Mouse (Mus musculus): Measurements from ENCODE around the gene Rassf5. TPM values are rescaled to one million over a fixed set of nuclear protein-coding genes. Genes with fewer than 3 reads are reported as not detected.

The Rassf5 gene
- polyA plus RNA-seq, 1 experiment, result 2.3 TPM

DNA sequence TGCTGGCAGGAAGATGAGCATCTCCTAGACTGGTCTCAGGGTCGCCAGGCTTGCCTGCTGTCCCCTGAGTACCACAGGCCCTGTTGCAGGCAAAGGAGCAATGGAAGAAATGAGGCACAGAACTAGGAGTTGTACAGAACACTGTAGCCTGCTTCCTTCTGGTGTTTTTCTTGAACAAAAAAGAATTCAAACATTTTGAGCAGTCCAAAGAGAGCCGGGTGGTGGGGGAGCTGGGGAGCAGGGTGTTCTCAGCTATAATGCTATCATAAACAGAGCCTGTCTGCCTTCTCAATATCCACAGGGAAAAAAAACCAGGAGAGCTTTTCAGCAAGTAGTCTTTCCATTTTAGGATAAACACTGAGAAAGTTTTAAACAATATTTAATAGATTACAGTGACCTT, 49.0 kb downstream of the Rassf5 start:
- no peak for TF ChIP-seq FOSL1 (IDR thresholded peaks at IDR 0.05; ENCODE audit: insufficient read depth, low read length, poor library complexity, severe bottlenecking)
- TF ChIP-seq MYOG (IDR thresholded peaks at IDR 0.05; ENCODE audit: control insufficient read depth, extremely low read depth, insufficient read length), result no peak
- no peak for TF ChIP-seq MYOD1 (IDR thresholded peaks at IDR 0.05; ENCODE audit: control insufficient read depth, insufficient read length, low read depth)
- TF ChIP-seq MAX (IDR thresholded peaks at IDR 0.05), result no peak
- no peak for TF ChIP-seq USF1 (IDR thresholded peaks at IDR 0.05; ENCODE audit: low read depth)
- TF ChIP-seq CTCF (IDR thresholded peaks at IDR 0.05; ENCODE audit: control insufficient read depth, insufficient read depth, insufficient read length), result no peak
- no peak for TF ChIP-seq CEBPB (IDR thresholded peaks at IDR 0.05; ENCODE audit: low read depth)
- Histone ChIP-seq H3ac (ENCODE audit: control insufficient read depth, insufficient read length, low read depth) (no peak overlapping the region), H3K79me2 (ENCODE audit: control insufficient read depth, insufficient read depth) (no peaks in the 10 kb centered on the region), H3K4me3 (ENCODE audit: insufficient read depth, poor library complexity, severe bottlenecking) (no peak overlapping the region), H3K36me3 (ENCODE audit: control insufficient read depth, insufficient read depth) (no peaks in the 10 kb centered on the region), H3K27me3 (ENCODE audit: control insufficient read depth, insufficient read depth, insufficient read length) (no peaks in the 10 kb centered on the region), H3K79me3 (ENCODE audit: low read depth) (no peaks in the 10 kb centered on the region)

DNA sequence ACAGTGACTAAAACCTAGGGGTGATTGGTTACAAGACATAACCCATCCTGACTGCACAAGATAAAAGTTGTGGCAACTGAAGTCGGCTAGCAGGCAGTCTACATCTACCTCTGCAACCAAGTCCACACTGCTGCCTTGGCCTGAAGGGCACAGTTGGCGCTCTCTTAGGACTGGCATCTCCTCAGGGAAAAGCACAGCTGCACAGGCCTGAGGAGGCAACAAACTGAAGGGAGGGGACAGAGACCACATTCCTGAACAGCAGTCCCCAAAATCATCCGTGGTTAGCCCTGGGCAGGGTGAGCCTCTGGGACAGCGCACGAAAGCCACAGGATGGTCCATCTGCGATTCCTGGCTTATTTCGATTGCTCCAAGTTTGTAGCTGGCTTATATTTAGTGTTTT, 49.4 kb downstream of the Rassf5 start:
- TF ChIP-seq CTCF (IDR thresholded peaks at IDR 0.05; ENCODE audit: control insufficient read depth, insufficient read depth, insufficient read length) (no peak), FOSL1 (IDR thresholded peaks at IDR 0.05; ENCODE audit: insufficient read depth, low read length, poor library complexity, severe bottlenecking) (no peak), USF1 (IDR thresholded peaks at IDR 0.05; ENCODE audit: low read depth) (no peak), CEBPB (IDR thresholded peaks at IDR 0.05; ENCODE audit: low read depth) (no peak), MYOG (IDR thresholded peaks at IDR 0.05; ENCODE audit: control insufficient read depth, extremely low read depth, insufficient read length) (no peak), MYOD1 (IDR thresholded peaks at IDR 0.05; ENCODE audit: control insufficient read depth, insufficient read length, low read depth) (no peak), MAX (IDR thresholded peaks at IDR 0.05) (no peak)
- no peaks in the 10 kb centered on the region for H3K79me2 ChIP-seq (ENCODE audit: control insufficient read depth, insufficient read depth)
- no peaks in the 10 kb centered on the region for H3K79me3 ChIP-seq (ENCODE audit: low read depth)
- H3K27me3 ChIP-seq (ENCODE audit: control insufficient read depth, insufficient read depth, insufficient read length), result no peaks in the 10 kb centered on the region
- no peaks in the 10 kb centered on the region for H3K36me3 ChIP-seq (ENCODE audit: control insufficient read depth, insufficient read depth)
- no peak overlapping the region for H3ac ChIP-seq (ENCODE audit: control insufficient read depth, insufficient read length, low read depth)
- H3K4me3 ChIP-seq (ENCODE audit: insufficient read depth, poor library complexity, severe bottlenecking), result no peak overlapping the region

DNA sequence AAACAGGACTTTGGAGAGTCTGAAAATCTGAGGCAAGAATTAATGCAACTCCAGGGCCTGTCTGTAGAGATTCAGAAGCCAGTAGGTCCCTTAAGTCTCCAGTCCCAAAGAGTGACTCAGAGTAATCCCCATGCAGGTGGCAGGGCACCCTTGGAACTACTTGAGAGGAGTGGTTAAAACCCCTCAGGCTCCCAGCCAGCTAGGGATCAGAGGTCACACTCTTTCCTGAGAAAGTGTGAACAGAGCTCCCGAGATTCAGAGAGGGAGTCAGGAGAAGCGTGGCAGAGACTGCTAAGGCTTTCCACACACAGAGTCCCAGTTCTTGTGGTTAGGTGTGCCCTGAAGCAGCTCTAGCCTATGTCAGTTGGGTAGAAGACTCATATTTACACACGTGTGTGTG, 51.3 kb downstream of the Rassf5 start:
- Histone ChIP-seq H3K79me3 (ENCODE audit: low read depth) (no peaks in the 10 kb centered on the region), H3K36me3 (ENCODE audit: control insufficient read depth, insufficient read depth) (no peaks in the 10 kb centered on the region), H3K4me3 (ENCODE audit: insufficient read depth, poor library complexity, severe bottlenecking) (no peak overlapping the region), H3ac (ENCODE audit: control insufficient read depth, insufficient read length, low read depth) (no peak overlapping the region), H3K27me3 (ENCODE audit: control insufficient read depth, insufficient read depth, insufficient read length) (no peaks in the 10 kb centered on the region), H3K79me2 (ENCODE audit: control insufficient read depth, insufficient read depth) (no peaks in the 10 kb centered on the region)
- no peak for TF ChIP-seq FOSL1 (IDR thresholded peaks at IDR 0.05; ENCODE audit: insufficient read depth, low read length, poor library complexity, severe bottlenecking)
- no peak for TF ChIP-seq USF1 (IDR thresholded peaks at IDR 0.05; ENCODE audit: low read depth)
- TF ChIP-seq MAX (IDR thresholded peaks at IDR 0.05), result no peak
- TF ChIP-seq CTCF (IDR thresholded peaks at IDR 0.05; ENCODE audit: control insufficient read depth, insufficient read depth, insufficient read length), result no peak
- no peak for TF ChIP-seq MYOD1 (IDR thresholded peaks at IDR 0.05; ENCODE audit: control insufficient read depth, insufficient read length, low read depth)
- no peak for TF ChIP-seq MYOG (IDR thresholded peaks at IDR 0.05; ENCODE audit: control insufficient read depth, extremely low read depth, insufficient read length)
- TF ChIP-seq CEBPB (IDR thresholded peaks at IDR 0.05; ENCODE audit: low read depth), result no peak

DNA sequence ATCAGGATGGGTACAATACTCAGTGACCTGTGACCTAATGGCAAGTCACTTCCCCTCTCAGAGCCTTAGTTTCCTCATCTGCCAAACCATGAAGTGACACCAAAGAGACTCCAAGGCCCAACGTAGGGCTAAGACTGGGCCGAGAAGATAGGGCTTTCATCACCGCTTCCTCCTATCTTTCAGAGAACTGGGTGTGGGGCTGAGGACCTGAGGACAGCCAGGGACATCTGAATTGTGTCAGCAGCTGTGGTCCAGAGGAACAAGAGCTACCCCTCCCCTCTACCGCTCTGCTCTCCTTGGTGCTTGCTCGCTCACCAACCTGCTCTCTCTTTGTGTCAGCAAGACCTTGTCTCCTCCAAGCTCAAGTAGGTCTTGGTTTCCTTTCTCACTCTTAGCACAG, 56.4 kb downstream of the Rassf5 start:
- Histone ChIP-seq H3K4me3 (ENCODE audit: insufficient read depth, poor library complexity, severe bottlenecking) (no peak overlapping the region), H3K27me3 (ENCODE audit: control insufficient read depth, insufficient read depth, insufficient read length) (no peaks in the 10 kb centered on the region), H3K36me3 (ENCODE audit: control insufficient read depth, insufficient read depth) (no peaks in the 10 kb centered on the region), H3K79me2 (ENCODE audit: control insufficient read depth, insufficient read depth) (no peaks in the 10 kb centered on the region), H3ac (ENCODE audit: control insufficient read depth, insufficient read length, low read depth) (no peak overlapping the region), H3K79me3 (ENCODE audit: low read depth) (no peaks in the 10 kb centered on the region)
- TF ChIP-seq MYOD1 (IDR thresholded peaks at IDR 0.05; ENCODE audit: control insufficient read depth, insufficient read length, low read depth) (no peak), MAX (IDR thresholded peaks at IDR 0.05) (no peak), MYOG (IDR thresholded peaks at IDR 0.05; ENCODE audit: control insufficient read depth, extremely low read depth, insufficient read length) (no peak), CEBPB (IDR thresholded peaks at IDR 0.05; ENCODE audit: low read depth) (no peak)

DNA sequence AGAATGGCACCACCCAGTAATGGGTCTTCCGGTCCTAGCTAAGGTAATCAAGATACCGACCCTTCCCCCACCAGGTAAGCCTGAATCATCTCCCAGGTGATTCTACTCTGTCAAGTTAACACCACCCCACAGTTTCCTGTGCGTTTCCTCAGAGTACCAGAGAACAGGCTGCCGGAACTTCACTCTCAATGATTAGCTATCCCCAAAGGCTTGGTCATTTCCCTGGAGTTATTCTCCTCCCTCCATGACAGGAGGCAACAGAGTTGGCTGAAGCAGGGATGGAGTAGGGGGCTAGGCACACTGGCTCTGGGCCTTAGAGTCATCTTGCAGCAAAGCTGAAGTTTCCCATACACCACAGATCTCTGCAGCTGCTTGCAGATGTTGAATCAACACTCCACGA, 57.2 kb downstream of the Rassf5 start:
- H3K79me3 ChIP-seq (ENCODE audit: low read depth), result no peaks in the 10 kb centered on the region
- no peaks in the 10 kb centered on the region for H3K27me3 ChIP-seq (ENCODE audit: control insufficient read depth, insufficient read depth, insufficient read length)
- H3K4me3 ChIP-seq (ENCODE audit: insufficient read depth, poor library complexity, severe bottlenecking), result no peak overlapping the region
- no peaks in the 10 kb centered on the region for H3K36me3 ChIP-seq (ENCODE audit: control insufficient read depth, insufficient read depth)
- no peaks in the 10 kb centered on the region for H3K79me2 ChIP-seq (ENCODE audit: control insufficient read depth, insufficient read depth)
- no peak overlapping the region for H3ac ChIP-seq (ENCODE audit: control insufficient read depth, insufficient read length, low read depth)
- TF ChIP-seq CEBPB (IDR thresholded peaks at IDR 0.05; ENCODE audit: low read depth), result no peak
- no peak for TF ChIP-seq FOSL1 (IDR thresholded peaks at IDR 0.05; ENCODE audit: insufficient read depth, low read length, poor library complexity, severe bottlenecking)
- no peak for TF ChIP-seq USF1 (IDR thresholded peaks at IDR 0.05; ENCODE audit: low read depth)
- no peak for TF ChIP-seq MYOG (IDR thresholded peaks at IDR 0.05; ENCODE audit: control insufficient read depth, extremely low read depth, insufficient read length)
- no peak for TF ChIP-seq MAX (IDR thresholded peaks at IDR 0.05)
- no peak for TF ChIP-seq CTCF (IDR thresholded peaks at IDR 0.05; ENCODE audit: control insufficient read depth, insufficient read depth, insufficient read length)
- TF ChIP-seq MYOD1 (IDR thresholded peaks at IDR 0.05; ENCODE audit: control insufficient read depth, insufficient read length, low read depth), result no peak

DNA sequence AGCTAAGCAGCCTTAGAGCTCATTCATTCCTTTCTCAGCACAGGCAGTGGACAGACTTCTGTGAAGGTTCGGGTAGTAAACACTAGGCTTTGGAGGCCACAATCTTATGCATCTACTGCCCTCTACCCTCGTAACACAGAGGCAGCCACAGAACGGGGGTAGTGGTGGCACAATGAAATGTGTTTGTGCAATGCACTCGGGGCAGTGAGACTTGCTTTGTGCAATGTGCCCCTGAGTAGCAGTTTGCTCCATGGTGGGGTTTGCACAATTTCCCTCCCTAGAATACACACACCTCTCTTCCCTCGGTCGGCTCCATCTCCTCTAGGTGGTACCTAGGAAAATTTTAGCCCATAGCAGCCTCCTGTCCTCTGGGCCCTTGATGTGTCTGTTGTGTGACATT, 58.1 kb downstream of the Rassf5 start:
- no peaks in the 10 kb centered on the region for H3K27me3 ChIP-seq (ENCODE audit: control insufficient read depth, insufficient read depth, insufficient read length)
- H3K79me2 ChIP-seq (ENCODE audit: control insufficient read depth, insufficient read depth), result no peaks in the 10 kb centered on the region
- H3K79me3 ChIP-seq (ENCODE audit: low read depth), result no peaks in the 10 kb centered on the region
- no peaks in the 10 kb centered on the region for H3K36me3 ChIP-seq (ENCODE audit: control insufficient read depth, insufficient read depth)
- no peak overlapping the region for H3ac ChIP-seq (ENCODE audit: control insufficient read depth, insufficient read length, low read depth)
- no peak overlapping the region for H3K4me3 ChIP-seq (ENCODE audit: insufficient read depth, poor library complexity, severe bottlenecking)
- TF ChIP-seq CTCF (IDR thresholded peaks at IDR 0.05; ENCODE audit: control insufficient read depth, insufficient read depth, insufficient read length) (no peak), MYOG (IDR thresholded peaks at IDR 0.05; ENCODE audit: control insufficient read depth, extremely low read depth, insufficient read length) (no peak), USF1 (IDR thresholded peaks at IDR 0.05; ENCODE audit: low read depth) (no peak), CEBPB (IDR thresholded peaks at IDR 0.05; ENCODE audit: low read depth) (no peak), MAX (IDR thresholded peaks at IDR 0.05) (no peak), MYOD1 (IDR thresholded peaks at IDR 0.05; ENCODE audit: control insufficient read depth, insufficient read length, low read depth) (no peak), FOSL1 (IDR thresholded peaks at IDR 0.05; ENCODE audit: insufficient read depth, low read length, poor library complexity, severe bottlenecking) (no peak)

Measured in C2C12 (cell line).